Comparison of ENCODE assay signal across 8 mouse cellular contexts in the genomic region with DNA sequence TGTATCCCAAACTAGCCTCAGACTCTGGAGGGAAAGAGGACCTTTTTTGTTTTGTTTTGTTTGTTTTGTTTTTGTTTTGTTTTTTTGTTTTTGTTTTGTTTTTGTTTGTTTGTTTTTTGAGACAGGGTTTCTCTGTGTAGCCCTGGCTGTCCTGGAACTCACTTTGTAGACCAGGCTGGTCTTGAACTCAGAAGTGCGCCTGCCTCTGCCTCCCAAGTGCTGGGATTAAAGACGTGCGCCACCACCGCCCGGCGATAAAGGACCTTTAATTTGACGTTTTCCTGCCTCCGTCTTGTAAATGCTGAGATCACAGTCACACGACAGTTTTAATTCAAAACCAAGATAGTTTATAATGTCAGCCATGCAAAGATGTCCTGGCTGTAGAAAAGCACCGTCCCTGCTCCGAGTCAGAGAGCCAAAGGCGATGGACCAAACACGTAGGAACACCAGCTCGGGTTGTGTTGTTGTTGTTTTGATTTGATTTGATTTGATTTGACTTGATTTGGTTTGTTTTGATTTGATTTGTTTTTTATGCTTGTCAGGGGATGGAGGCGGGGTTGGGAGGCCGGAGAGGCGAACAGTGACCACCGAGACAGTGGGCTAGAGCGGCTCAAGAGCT. TPM values are rescaled to one million over a fixed set of nuclear protein-coding genes. Genes with fewer than 3 reads are reported as not detected.
DNase-seq lines count a peak whose midpoint lies in the region; ATAC-seq and TF ChIP-seq lines count a peak whose summit lies in the region.
"Not testable (repeated sequence)": the region's sequence is repeated elsewhere in the genome, so short reads cannot be mapped to it uniquely, and the experiment has no call there.

Gene Mrnip (plus strand): TSS at position 334 of the 619 bp plus-strand sequence.

- not testable (repeated sequence) for TF ChIP-seq EP300 in liver, embryonic 14.5 days (IDR thresholded peaks at IDR 0.05; ENCODE audit: low read depth)

- peaks cover 23% of the 10 kb centered on the region for H3K4me1 ChIP-seq in G1E (ENCODE audit: insufficient read depth, low read depth, low read length)
- H3K4me1 ChIP-seq in embryonic facial prominence, embryonic 11.5 days (ENCODE audit: control insufficient read depth, insufficient read depth, low read length); hindbrain, embryonic 16.5 days (ENCODE audit: control insufficient read depth, insufficient read depth, low read depth, low read length); stomach, embryonic 16.5 days (ENCODE audit: control insufficient read depth, insufficient read depth, low read length): not testable (repeated sequence)
- H3K4me1 ChIP-seq in liver, embryonic 14.5 days (replicated peaks; ENCODE audit: control insufficient read depth in 2 of 2, insufficient read depth in 2 of 2, low read length in 1 of 2): peaks cover 5 to 17% of the 10 kb centered on the region in 2 experiments
- peaks cover 13% of the 10 kb centered on the region for H3K4me1 ChIP-seq in midbrain, embryonic 13.5 days (replicated peaks)

- not testable (repeated sequence) for H3K27me3 ChIP-seq in G1E (ENCODE audit: insufficient read depth, low read length); embryonic facial prominence, embryonic 11.5 days (ENCODE audit: control insufficient read depth, insufficient read depth, low read length); hindbrain, embryonic 16.5 days (replicated peaks; ENCODE audit: control insufficient read depth, insufficient read depth, low read length); liver, embryonic 14.5 days (ENCODE audit: control insufficient read depth, insufficient read depth, low read length); midbrain, embryonic 13.5 days; stomach, embryonic 16.5 days (ENCODE audit: control insufficient read depth, insufficient read depth, low read length)

- peaks cover 63% of the 10 kb centered on the region for H3K36me3 ChIP-seq in G1E (replicated peaks)
- not testable (repeated sequence) for H3K36me3 ChIP-seq in embryonic facial prominence, embryonic 11.5 days (replicated peaks; ENCODE audit: control insufficient read depth, insufficient read depth, low read depth, low read length); liver, embryonic 14.5 days (replicated peaks; ENCODE audit: control insufficient read depth, insufficient read depth, low read depth); stomach, embryonic 16.5 days (ENCODE audit: control insufficient read depth, insufficient read depth, low read length)
- peaks cover 26% of the 10 kb centered on the region for H3K36me3 ChIP-seq in hindbrain, embryonic 16.5 days (ENCODE audit: control insufficient read depth, insufficient read depth, low read length)
- peaks cover 50% of the 10 kb centered on the region for H3K36me3 ChIP-seq in midbrain, embryonic 13.5 days

- H3K9ac ChIP-seq in embryonic facial prominence, embryonic 11.5 days (replicated peaks; ENCODE audit: low read length): peak within 1 kb of the TSS; percentile 85
- peak within 1 kb of the TSS; percentile 79 for H3K9ac ChIP-seq in hindbrain, embryonic 16.5 days (ENCODE audit: low read depth, low read length)
- H3K9ac ChIP-seq in liver, embryonic 14.5 days (replicated peaks): peak within 1 kb of the TSS; percentile 72
- peak within 1 kb of the TSS; percentile 78 for H3K9ac ChIP-seq in midbrain, embryonic 13.5 days (replicated peaks)
- H3K9ac ChIP-seq in stomach, embryonic 16.5 days (ENCODE audit: low read length): peak within 1 kb of the TSS; percentile 79

- peak within 1 kb of the TSS; percentile 85 for H3K4me3 ChIP-seq in G1E (ENCODE audit: low read depth, low read length)
- peak within 1 kb of the TSS; percentile 65 for H3K4me3 ChIP-seq in embryonic facial prominence, embryonic 11.5 days (ENCODE audit: low read depth, low read length)
- H3K4me3 ChIP-seq in gastrocnemius, adult 2 months: peak within 1 kb of the TSS; percentile 89
- peak within 1 kb of the TSS; percentile 56 for H3K4me3 ChIP-seq in hindbrain, embryonic 16.5 days (ENCODE audit: low read length)
- H3K4me3 ChIP-seq in liver, embryonic 14.5 days (ENCODE audit: insufficient read depth in 1 of 2, low read depth in 2 of 2, low read length in 2 of 2): peak within 1 kb of the TSS; percentile 64 to 77
- H3K4me3 ChIP-seq in midbrain, embryonic 13.5 days (replicated peaks): peak within 1 kb of the TSS; percentile 64
- H3K4me3 ChIP-seq in stomach, embryonic 16.5 days (replicated peaks; ENCODE audit: low read length): peak within 1 kb of the TSS; percentile 65

- H3K27ac ChIP-seq in embryonic facial prominence, embryonic 11.5 days (replicated peaks; ENCODE audit: low read depth, low read length): not testable (repeated sequence)
- peak within 1 kb of the TSS; percentile 89 for H3K27ac ChIP-seq in gastrocnemius, adult 2 months
- H3K27ac ChIP-seq in hindbrain, embryonic 16.5 days (ENCODE audit: low read depth, low read length): peak within 1 kb of the TSS; percentile 88
- H3K27ac ChIP-seq in liver, embryonic 14.5 days: peak within 1 kb of the TSS; percentile 64
- peak within 1 kb of the TSS; percentile 81 for H3K27ac ChIP-seq in midbrain, embryonic 13.5 days
- 0 out of 2 replicates have a peak within 1 kb of the TSS, but pooled peaks have one; percentile 66 for H3K27ac ChIP-seq in stomach, embryonic 16.5 days (ENCODE audit: low read length)

- not testable (repeated sequence) for ATAC-seq in G1E (ENCODE audit: extremely low read depth, insufficient number of reproducible peaks, low FRiP score, poor library complexity, severe bottlenecking); liver, embryonic 14.5 days (ENCODE audit: insufficient read depth); stomach, embryonic 16.5 days (ENCODE audit: insufficient read depth, low FRiP score)
- peak; percentile 36; the same call in 1 of the 2 replicates for ATAC-seq in embryonic facial prominence, embryonic 11.5 days (replicated peaks; ENCODE audit: insufficient number of reproducible peaks, low FRiP score, low TSS enrichment, low read depth)
- peak; percentile 70 for ATAC-seq in hindbrain, embryonic 16.5 days
- ATAC-seq in midbrain, embryonic 13.5 days: peak; percentile 66

- not testable (repeated sequence) for DNase-seq in G1E (ENCODE audit: low spot score); embryonic facial prominence, embryonic 11.5 days (ENCODE audit: low spot score); gastrocnemius, adult 2 months; layer of hippocampus, postnatal 36 days; liver, embryonic 14.5 days (ENCODE audit: low read depth in 3 of 3, low spot score in 3 of 3)

- not testable (repeated sequence) for TF ChIP-seq CTCF in G1E (IDR thresholded peaks at IDR 0.05; ENCODE audit: low read depth, low read length); gastrocnemius, adult 2 months (IDR thresholded peaks at IDR 0.05); liver, embryonic 14.5 days (IDR thresholded peaks at IDR 0.05; ENCODE audit: low read depth)

- intact Hi-C loops in gastrocnemius, adult 2 months (cut with DNase I): loop anchor here (2.0 kb wide), 2 partner anchors 37 to 43 kb away; partner anchors contain the start of genes Mgat4b, Sqstm1 and Tbc1d9b

- 5% methylated on average over 19 of the region's 19 CpGs for WGBS in embryonic facial prominence, embryonic 11.5 days
- WGBS in hindbrain, embryonic 16.5 days: 5% methylated on average over 19 of the region's 19 CpGs
- 5% methylated on average over 19 of the region's 19 CpGs for WGBS in liver, embryonic 14.5 days (ENCODE audit: insufficient replicate concordance)
- 5% methylated on average over 19 of the region's 19 CpGs for WGBS in midbrain, embryonic 13.5 days
- WGBS in stomach, embryonic 16.5 days: 3% methylated on average over 19 of the region's 19 CpGs

- peak within 1 kb of the TSS; percentile 74 for H3K4me2 ChIP-seq in embryonic facial prominence, embryonic 11.5 days (ENCODE audit: low read depth, low read length)
- H3K4me2 ChIP-seq in hindbrain, embryonic 16.5 days (ENCODE audit: low read length): peak within 1 kb of the TSS; percentile 67
- peak within 1 kb of the TSS; percentile 64 for H3K4me2 ChIP-seq in liver, embryonic 14.5 days (ENCODE audit: low read depth)
- peak within 1 kb of the TSS; percentile 73 for H3K4me2 ChIP-seq in midbrain, embryonic 13.5 days (replicated peaks)
- peak within 1 kb of the TSS; percentile 62 for H3K4me2 ChIP-seq in stomach, embryonic 16.5 days (ENCODE audit: low read depth, low read length)

- H3K9me3 ChIP-seq in G1E (replicated peaks); embryonic facial prominence, embryonic 11.5 days (replicated peaks; ENCODE audit: control insufficient read depth, low read length); hindbrain, embryonic 16.5 days (ENCODE audit: control insufficient read depth, low read length); liver, embryonic 14.5 days (ENCODE audit: control insufficient read depth, low read length); midbrain, embryonic 13.5 days; stomach, embryonic 16.5 days (replicated peaks; ENCODE audit: control insufficient read depth, low read length): not testable (repeated sequence)

RNA-seq across cellular contexts. Expression of gene Mrnip, which starts in this region (rescaled TPM):
- 44.8 and 63.7 TPM in 2 replicates for total RNA-seq in G1E (2014; fragmentation: Nextera tagmentation)
- total RNA-seq in G1E (2017): 17.4 and 17.6 TPM in 2 replicates
- polyA plus RNA-seq in G1E (2012): 6.5 and 10.6 TPM in 2 replicates
- 24.9 and 25.5 TPM in 2 replicates for polyA plus RNA-seq in embryonic facial prominence, embryonic 11.5 days (2014; fragmentation: Nextera tagmentation; extraction: Ambion mirVana)
- 1 to 10 TPM; 2.4 to 3.1 TPM for total RNA-seq in gastrocnemius, adult 2 months (2021)
- 33.2 and 39.1 TPM in 2 replicates for polyA plus RNA-seq in hindbrain, embryonic 16.5 days (2015; fragmentation: Nextera tagmentation; extraction: Ambion mirVana)
- total RNA-seq in layer of hippocampus, postnatal 36 days (2021): 10 to 100 TPM; 13.0 to 14.2 TPM
- 7.4 and 7.6 TPM in 2 replicates for polyA plus RNA-seq in liver, embryonic 14.5 days (2012; rRNA removed)
- polyA plus RNA-seq in liver, embryonic 14.5 days (2014; fragmentation: Nextera tagmentation; extraction: Ambion mirVana): 8.5 and 9.3 TPM in 2 replicates
- 34.1 and 35.1 TPM in 2 replicates for polyA plus RNA-seq in midbrain, embryonic 13.5 days (2015; fragmentation: Nextera tagmentation; extraction: Ambion mirVana)
- 11.9 and 12.5 TPM in 2 replicates for polyA plus RNA-seq in stomach, embryonic 16.5 days (2015; fragmentation: Nextera tagmentation; extraction: Ambion mirVana)
